Mouse (Mus musculus) CH12.LX (cell line): ENCODE results near the gene Slc25a44. TPM values are rescaled to one million over a fixed set of nuclear protein-coding genes. Genes with fewer than 3 reads are reported as not detected.

Experiments
- DNase-seq: peaks from one replicate; pipeline ENCODE4 v3.0.0-alpha.2; 2013; ENCODE audit errors: extremely low read depth
- H3K27ac ChIP-seq: 2 replicates; pipeline ENCODE4 v1.5.1; 2012; ENCODE audit warnings: low read depth, mild to moderate bottlenecking, control low read depth, moderate library complexity; ENCODE audit not compliant: insufficient read depth
- H3K27me3 ChIP-seq: replicated peaks from 2 replicates; pipeline ENCODE3; 2012; ENCODE audit warnings: inconsistent platforms
- H3K36me3 ChIP-seq, 2 experiments: replicated peaks in 1 of 2; 2 replicates each; pipeline versions ENCODE3 to v1.6.1; 2012; ENCODE audit warnings: inconsistent platforms in 1 of 2, low read length in 1 of 2, mild to moderate bottlenecking in 1 of 2, mixed read lengths in 1 of 2, moderate library complexity in 1 of 2; ENCODE audit not compliant: control insufficient read depth in 1 of 2, insufficient read depth in 1 of 2
- H3K4me1 ChIP-seq, 2 experiments: 2 replicates each; pipeline ENCODE4 v1.6.1; 2012; ENCODE audit warnings: inconsistent platforms in 1 of 2, moderate library complexity in 1 of 2; ENCODE audit not compliant: insufficient read depth in 2 of 2, control insufficient read depth in 1 of 2
- H3K4me2 ChIP-seq: 2 replicates; pipeline ENCODE4 v1.6.1; 2012; ENCODE audit warnings: low read depth, mild to moderate bottlenecking, control low read depth; ENCODE audit not compliant: poor library complexity, insufficient read depth, severe bottlenecking
- H3K4me3 ChIP-seq, 3 experiments: fragments of 150-350 bp in 1 of 3; sonication (generic) in 1 of 3; replicated peaks in 1 of 3; 2 replicates each; pipeline versions ENCODE3 to v1.5.1; 2011 to 2012; ENCODE audit warnings: low read depth in 2 of 3, low read length in 2 of 3, mild to moderate bottlenecking in 2 of 3, moderate library complexity in 2 of 3, control low read depth in 1 of 3, improper control_type of control experiment in 1 of 3, inconsistent platforms in 1 of 3, mixed read lengths in 1 of 3; ENCODE audit not compliant: poor library complexity in 1 of 3
- H3K79me2 ChIP-seq: replicated peaks from 2 replicates; pipeline ENCODE4 v1.6.1; 2012; ENCODE audit warnings: mild to moderate bottlenecking, moderate library complexity; ENCODE audit not compliant: control insufficient read depth, poor library complexity, insufficient read depth, severe bottlenecking; ENCODE audit errors: extremely low read depth
- H3K9ac ChIP-seq: 2 replicates; pipeline ENCODE4 v1.6.1; 2012; ENCODE audit warnings: low read depth, mild to moderate bottlenecking, control low read depth, moderate library complexity; ENCODE audit not compliant: insufficient read depth
- H3K9me3 ChIP-seq: replicated peaks from 2 replicates; pipeline ENCODE3; 2012; ENCODE audit warnings: low read length, inconsistent platforms, mixed read lengths
- BHLHE40 ChIP-seq: IDR thresholded peaks from 2 replicates; pipeline ENCODE4 v1.6.1; 2011; ENCODE audit warnings: mild to moderate bottlenecking, low read depth, low read length, improper control_type of control experiment
- CHD1 ChIP-seq: IDR thresholded peaks from 2 replicates; pipeline ENCODE4 v1.6.1; 2012; ENCODE audit warnings: low read depth, low read length, improper control_type of control experiment, inconsistent platforms
- CTCF ChIP-seq, 2 experiments: IDR thresholded peaks in 1 of 2; conservative IDR thresholded peaks in 1 of 2; 2 replicates each; pipeline ENCODE4 v1.5.1; 2011 to 2012; ENCODE audit warnings: low read depth in 2 of 2, low read length in 2 of 2, improper control_type of control experiment in 1 of 2, inconsistent platforms in 1 of 2, mild to moderate bottlenecking in 1 of 2, moderate library complexity in 1 of 2
- IRF4 ChIP-seq: IDR thresholded peaks from 2 replicates; pipeline ENCODE4 v1.6.1; 2014; ENCODE audit warnings: low read depth, mild to moderate bottlenecking, inconsistent platforms, low read length, improper control_type of control experiment
- NELFE ChIP-seq: IDR thresholded peaks from 2 replicates; pipeline ENCODE4 v1.6.1; 2011; ENCODE audit warnings: low read depth, low read length, improper control_type of control experiment
- NRF1 ChIP-seq: IDR thresholded peaks from 2 replicates; pipeline ENCODE4 v1.6.1; 2014; ENCODE audit warnings: low read depth, mild to moderate bottlenecking, inconsistent platforms, low read length, improper control_type of control experiment, moderate library complexity
- RAD21 ChIP-seq: IDR thresholded peaks from 2 replicates; pipeline ENCODE4 v1.6.1; 2011; ENCODE audit warnings: low read depth, mild to moderate bottlenecking, low read length, improper control_type of control experiment, moderate library complexity
- TBP ChIP-seq: conservative IDR thresholded peaks from 2 replicates; pipeline ENCODE4 v1.6.1; 2011; ENCODE audit warnings: low read depth, low read length, improper control_type of control experiment
- TCF12 ChIP-seq: IDR thresholded peaks from 2 replicates; pipeline ENCODE4 v1.6.1; 2014; ENCODE audit warnings: low read depth, mild to moderate bottlenecking, inconsistent platforms, low read length, improper control_type of control experiment
- ZC3H11A ChIP-seq: IDR thresholded peaks from 2 replicates; pipeline ENCODE4 v1.6.1; 2012; ENCODE audit warnings: low read depth, mild to moderate bottlenecking, inconsistent platforms, low read length, improper control_type of control experiment
- ZNF384 ChIP-seq: IDR thresholded peaks from 2 replicates; pipeline ENCODE4 v1.6.1; 2012; ENCODE audit warnings: low read depth, low read length, improper control_type of control experiment, inconsistent platforms
- dilution Hi-C: fragments of 300-500 bp; cut with MboI; formaldehyde crosslinking; loops from 2 replicates; pipeline ENCODE4 v1.14.3; 2020; ENCODE audit warnings: low sequenced_read_pairs; ENCODE audit not compliant: extremely low pct_unique_long_range_greater_than_20kb, extremely low pct_ligation_motif_present
- in situ Hi-C: fragments of 300-500 bp; cut with MboI; formaldehyde crosslinking; loops from 3 replicates; pipeline ENCODE4 v1.14.3; 2019; ENCODE audit warnings: low sequenced_read_pairs, low pct_ligation_motif_present, low pct_unique_long_range_greater_than_20kb, mixed read lengths
- polyA plus RNA-seq: library from polyadenylated mRNA; unstranded; fragments of >175 nt; gene quantifications from 2 replicates; pipeline ENCODE4 v1.2.1, GENCODE M21; 2012; ENCODE audit warnings: low read depth; ENCODE audit not compliant: insufficient read length
- total RNA-seq, 2 experiments: library from RNA; depleted of rRNA; stranded (reverse); fragments of 300-350 nt in 1 of 2; fragments of >200 nt in 1 of 2; gene quantifications; 2 replicates each; pipeline ENCODE4 v1.2.3; 2012 to 2014

Gene Slc25a44
- total and polyA plus RNA-seq, 3 experiments, result 8.9 to 17.5 (median 13.2) TPM

DNA sequence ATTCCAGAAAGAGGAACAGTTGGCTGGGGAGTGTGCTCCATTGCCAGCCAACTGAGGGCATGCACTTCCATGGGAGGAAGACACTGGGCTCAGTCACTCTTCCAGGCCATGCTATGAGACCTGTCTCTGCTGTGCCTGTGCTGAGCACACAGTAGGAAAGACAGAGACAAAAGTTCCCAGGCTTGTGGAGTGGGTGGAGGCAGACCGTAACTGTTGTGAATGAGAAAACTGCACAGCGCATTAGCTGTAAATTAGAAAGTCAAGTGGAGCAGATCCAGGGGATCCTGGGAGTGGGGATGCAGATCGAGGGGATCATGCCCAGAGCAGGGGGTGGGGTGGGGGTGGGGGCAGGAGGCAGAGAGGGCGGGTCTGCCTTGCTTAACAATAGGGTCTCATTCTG is 14.6 kb upstream of the Slc25a44 start:
- H3K4me1 ChIP-seq, result peaks cover 0 to 23% of the 10 kb centered on the region in 2 experiments; a peak in 2 of 4 replicates
- in situ Hi-C loops, result no loop called here

DNA sequence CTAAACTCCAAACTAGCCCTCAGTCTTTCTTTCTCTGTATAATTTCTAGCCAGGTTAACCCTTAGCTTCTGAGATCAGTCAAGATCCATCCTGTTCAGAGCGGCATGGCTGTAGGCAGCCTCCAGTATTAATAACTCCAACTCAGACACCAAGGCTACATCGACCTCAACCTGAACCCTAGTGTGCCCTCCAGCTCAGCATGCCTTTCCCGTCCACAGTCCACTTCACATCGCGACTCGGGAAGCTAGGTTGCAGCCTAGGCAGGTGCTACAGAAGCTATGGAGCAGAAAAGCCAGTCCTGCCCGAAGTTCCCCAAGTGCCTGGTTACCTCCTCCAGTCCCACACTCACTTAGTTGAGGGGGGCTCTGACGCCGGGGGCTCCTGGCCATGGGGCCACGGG is 12.5 kb upstream of the Slc25a44 start:
- Histone ChIP-seq H3K27me3 (no peaks in the 10 kb centered on the region), H3K36me3 (peaks cover 0 to 33% of the 10 kb centered on the region in 2 experiments), H3K79me2 (no peaks in the 10 kb centered on the region), H3K4me1 (peaks cover 0 to 23% of the 10 kb centered on the region in 2 experiments; a peak in 2 of 4 replicates), H3K4me2 (no peak overlapping the region), H3K9ac (no peak overlapping the region), H3K4me3 (no peak overlapping the region), H3K27ac (no peak overlapping the region), H3K9me3 (no peaks in the 10 kb centered on the region)
- no peak for TF ChIP-seq TCF12
- no peak for TF ChIP-seq BHLHE40
- no peak for DNase-seq
- dilution Hi-C loops (no loop called here), in situ Hi-C loops (no loop called here)

More for the DNA sequence above, 14.6 kb upstream of the Slc25a44 start:
- Histone ChIP-seq H3K4me3 (no peak overlapping the region), H3K4me2 (no peak overlapping the region), H3K79me2 (no peaks in the 10 kb centered on the region), H3K27ac (no peak overlapping the region), H3K27me3 (no peaks in the 10 kb centered on the region), H3K9ac (no peak overlapping the region), H3K36me3 (peaks cover 0 to 33% of the 10 kb centered on the region in 2 experiments), H3K9me3 (no peaks in the 10 kb centered on the region)
- dilution Hi-C loops, result no loop called here
- DNase-seq, result no peak
- TF ChIP-seq RAD21, result no peak
- TF ChIP-seq NELFE, result no peak
- no peak for TF ChIP-seq IRF4
- no peak for TF ChIP-seq TBP
- no peak for TF ChIP-seq ZC3H11A

DNA sequence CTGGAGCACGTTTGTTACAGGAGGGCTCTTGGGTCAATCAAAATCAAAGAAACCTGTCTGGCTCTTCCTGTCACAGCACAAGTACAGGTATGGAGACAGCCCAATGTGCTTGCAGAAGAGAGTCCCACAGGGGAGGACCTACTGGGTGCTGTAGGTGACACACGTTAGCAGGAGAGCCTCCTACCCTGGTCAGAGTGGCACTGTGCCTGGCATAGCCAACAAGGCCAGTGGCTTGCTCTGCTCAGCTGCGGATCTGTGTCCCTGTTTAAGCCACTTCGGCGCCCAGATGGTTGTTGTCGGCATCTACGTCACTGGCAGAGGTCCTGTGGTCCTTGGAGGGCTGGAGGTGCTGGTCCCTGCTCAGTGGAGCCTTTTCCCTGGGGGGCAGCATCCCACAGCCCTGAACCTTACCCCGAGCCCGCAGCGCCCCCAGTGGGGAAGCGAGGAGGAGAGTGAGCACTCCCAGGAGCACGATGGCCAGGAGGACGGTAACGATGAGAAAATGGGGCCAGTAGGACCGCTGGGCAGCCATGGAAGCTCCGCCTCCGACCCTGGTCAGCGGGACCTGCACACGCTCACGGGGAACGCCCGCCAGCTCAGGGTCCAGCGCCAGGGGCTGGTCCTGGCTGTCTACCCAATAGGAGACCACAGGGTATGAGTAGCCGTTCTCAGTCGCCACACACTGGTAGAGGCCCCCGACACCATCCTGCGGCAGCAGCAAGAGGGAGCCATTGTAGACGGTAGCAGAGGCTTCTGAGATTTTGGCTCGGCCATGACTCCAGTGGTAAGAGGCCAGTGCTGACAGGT is 11.7 kb upstream of the Slc25a44 start:
- Histone ChIP-seq H3K27me3 (no peaks in the 10 kb centered on the region), H3K4me3 (no peak overlapping the region), H3K79me2 (no peaks in the 10 kb centered on the region), H3K4me2 (no peak overlapping the region), H3K36me3 (peaks cover 0 to 33% of the 10 kb centered on the region in 2 experiments), H3K4me1 (peaks cover 0 to 21% of the 10 kb centered on the region in 2 experiments; a peak in 2 of 4 replicates), H3K9me3 (no peaks in the 10 kb centered on the region)
- TF ChIP-seq CHD1 (no peak), NRF1 (no peak), CTCF (conservative IDR thresholded peaks at IDR 0.05 in 1 of 2, IDR thresholded peaks at IDR 0.05 in 1 of 2; ENCODE audit: low read depth in 2 of 2, low read length in 2 of 2) (peak in 1 of 2 experiments; percentile 11; a peak in 1 of 4 replicates), ZNF384 (no peak)
- TF ChIP-seq, all 38 proteins: peak for 1
- H3K27ac ChIP-seq, result no peak overlapping the region
- in situ Hi-C loops (no loop called here), dilution Hi-C loops (no loop called here)
- no peak overlapping the region for H3K9ac ChIP-seq
- no peak for DNase-seq
